ENCODE assay signal across 28 mouse cellular contexts in genomic region chr2:163682344-163682743, GRCm38 (mm10). TPM values are rescaled to one million over a fixed set of nuclear protein-coding genes. Genes with fewer than 3 reads are reported as not detected.
DNase-seq lines count a peak whose midpoint lies in the region; ATAC-seq and TF ChIP-seq lines count a peak whose summit lies in the region.
"Had no signal": no experiment of that assay in that cellular context is flagged by ENCODE, and none has a peak within 500 bp of the region (broad histone marks: within the 10 kb centered on the region; RNA-seq: fewer than 3 reads in every experiment).

No protein-coding gene starts in this region.

- intact Hi-C loops in heart, postnatal 14 days (cut with DNase I): no loop called here

- no peak overlapping the region for H3K4me3 ChIP-seq in heart, embryonic 13.5 days
- no peak overlapping the region for H3K4me3 ChIP-seq in layer of hippocampus, adult 2 months
- no peak overlapping the region for H3K4me3 ChIP-seq in intestine, postnatal 0 days (ENCODE audit: low read depth, low read length)
- no peak overlapping the region for H3K4me3 ChIP-seq in lung, postnatal 0 days (ENCODE audit: low read depth, low read length)
- H3K4me3 ChIP-seq: erythroblast, embryonic 14.5 days; forebrain, embryonic 12.5 days; lung, embryonic 15.5 days; neural tube, embryonic 12.5 days had no signal

- DNase-seq in heart, postnatal 14 days: no peak
- DNase-seq in layer of hippocampus, adult 2 months (ENCODE audit: low spot score in 2 of 2): no peak
- DNase-seq in layer of hippocampus, postnatal 36 days: no peak
- DNase-seq in neural tube, embryonic 10.5 days (ENCODE audit: extremely low spot score, low spot score): no peak
- DNase-seq in lung, postnatal 0 days (ENCODE audit: low spot score): no peak
- DNase-seq: adrenal gland, adult 2 months; adrenal gland, postnatal 36 days; B cell, adult 2 months; cerebellum, adult 2 months; cerebellum, postnatal 14 days; forebrain, postnatal 0 days; gastrocnemius, postnatal 14 days; kidney, adult 9 months; kidney, postnatal 10 days; layer of hippocampus, adult 9-11 months; liver; lung, postnatal 36 days; thymus, postnatal 25 days had no signal

- H3K4me1 ChIP-seq in heart, embryonic 13.5 days: peaks cover 53% of the 10 kb centered on the region
- H3K4me1 ChIP-seq in intestine, postnatal 0 days (replicated peaks; ENCODE audit: control insufficient read depth, insufficient read depth, low read length): peaks cover 6% of the 10 kb centered on the region; the same call in 1 of the 2 replicates
- peaks cover 18% of the 10 kb centered on the region; the same call in 1 of the 2 replicates for H3K4me1 ChIP-seq in lung, postnatal 0 days (ENCODE audit: insufficient read depth, low read depth, low read length)

- no peak for ATAC-seq in heart, embryonic 13.5 days (ENCODE audit: extremely low read depth, insufficient number of reproducible peaks, low FRiP score, low TSS enrichment)
- ATAC-seq in intestine, postnatal 0 days: peak; percentile 61; the same call in 1 of the 2 replicates
- no peak for ATAC-seq in lung, postnatal 0 days
- ATAC-seq: activated CD4-positive, CD25-positive, alpha-beta regulatory T cell, adult 4 months; forebrain, postnatal 0 days; hindbrain, embryonic 16.5 days; midbrain, embryonic 16.5 days had no signal

- no peak for TF ChIP-seq EP300 in lung, postnatal 0 days (IDR thresholded peaks at IDR 0.05)

- H3K4me2 ChIP-seq in heart, embryonic 13.5 days: no peak overlapping the region
- no peak overlapping the region for H3K4me2 ChIP-seq in intestine, postnatal 0 days (replicated peaks; ENCODE audit: low read depth)
- H3K4me2 ChIP-seq in lung, postnatal 0 days (replicated peaks; ENCODE audit: low read depth, low read length): no peak overlapping the region
- H3K4me2 ChIP-seq: forebrain, embryonic 12.5 days; lung, embryonic 15.5 days; midbrain, embryonic 11.5 days; neural tube, embryonic 12.5 days had no signal

- WGBS in heart, embryonic 13.5 days: 79% methylated on average over 2 of the region's 2 CpGs
- 56% methylated on average over 2 of the region's 2 CpGs for WGBS in intestine, postnatal 0 days
- 90% methylated on average over 2 of the region's 2 CpGs for WGBS in lung, postnatal 0 days

- H3K36me3 ChIP-seq in heart, embryonic 13.5 days: 0 out of 2 replicates have a peak, but pooled peaks cover 9% of the 10 kb centered on the region
- H3K36me3 ChIP-seq in intestine, postnatal 0 days (ENCODE audit: control insufficient read depth, insufficient read depth): no peaks in the 10 kb centered on the region
- H3K36me3 ChIP-seq in lung, postnatal 0 days (ENCODE audit: insufficient read depth, low read length): no peaks in the 10 kb centered on the region
- H3K36me3 ChIP-seq: forebrain, embryonic 12.5 days; lung, embryonic 15.5 days; neural tube, embryonic 12.5 days had no signal

- no peak overlapping the region for H3K9ac ChIP-seq in heart, embryonic 13.5 days
- no peak overlapping the region for H3K9ac ChIP-seq in intestine, postnatal 0 days (ENCODE audit: low read depth, low read length)
- no peak overlapping the region for H3K9ac ChIP-seq in lung, postnatal 0 days (replicated peaks; ENCODE audit: low read depth)
- H3K9ac ChIP-seq: forebrain, embryonic 12.5 days; forebrain, postnatal 0 days; lung, embryonic 15.5 days; neural tube, embryonic 12.5 days had no signal

- no peaks in the 10 kb centered on the region for H3K27me3 ChIP-seq in heart, embryonic 13.5 days (replicated peaks)
- no peaks in the 10 kb centered on the region for H3K27me3 ChIP-seq in intestine, postnatal 0 days (replicated peaks; ENCODE audit: control insufficient read depth, insufficient read depth, low read length)
- H3K27me3 ChIP-seq in lung, postnatal 0 days (replicated peaks; ENCODE audit: insufficient read depth, low read length): no peaks in the 10 kb centered on the region
- H3K27me3 ChIP-seq: forebrain, embryonic 12.5 days; lung, embryonic 15.5 days; neural tube, embryonic 12.5 days had no signal

- peak overlapping the region; percentile 58 for H3K27ac ChIP-seq in heart, embryonic 13.5 days (replicated peaks)
- peak overlapping the region; percentile 81; the same call in 1 of the 2 replicates for H3K27ac ChIP-seq in layer of hippocampus, adult 2 months
- no peak overlapping the region for H3K27ac ChIP-seq in intestine, postnatal 0 days (ENCODE audit: low read depth, low read length)
- H3K27ac ChIP-seq in lung, postnatal 0 days (ENCODE audit: low read length): no peak overlapping the region
- H3K27ac ChIP-seq: forebrain, embryonic 12.5 days; lung, embryonic 15.5 days; neural tube, embryonic 12.5 days had no signal

- H3K9me3 ChIP-seq in heart, embryonic 13.5 days: no peaks in the 10 kb centered on the region
- H3K9me3 ChIP-seq in intestine, postnatal 0 days (ENCODE audit: control insufficient read depth): no peaks in the 10 kb centered on the region
- no peaks in the 10 kb centered on the region for H3K9me3 ChIP-seq in lung, postnatal 0 days (ENCODE audit: low read length)
- H3K9me3 ChIP-seq: forebrain, embryonic 12.5 days; lung, embryonic 15.5 days; neural tube, embryonic 12.5 days had no signal

- no peak for TF ChIP-seq CTCF in layer of hippocampus, adult 2 months (conservative IDR thresholded peaks at IDR 0.05)
- no peak for TF ChIP-seq CTCF in intestine, postnatal 0 days (IDR thresholded peaks at IDR 0.05; ENCODE audit: low read depth)
- TF ChIP-seq CTCF in lung, postnatal 0 days (IDR thresholded peaks at IDR 0.05): no peak

RNA-seq across cellular contexts. Expression of gene Pkig, which starts 24.2 kb away (rescaled TPM):
- 233 and 270 TPM in 2 replicates for polyA plus RNA-seq in heart, embryonic 13.5 days (2015; fragmentation: Nextera tagmentation; extraction: Ambion mirVana)
- 100 to 1,000 TPM; 183 to 188 TPM for total RNA-seq in heart, postnatal 14 days (2021)
- total RNA-seq in layer of hippocampus, adult 2 months (2021): 10 to 100 TPM; 93.7 to 93.9 TPM
- 10 to 100 TPM; 86.8 to 92.5 TPM for total RNA-seq in layer of hippocampus, postnatal 36 days (2021)
- 114 and 116 TPM in 2 replicates for polyA plus RNA-seq in intestine, postnatal 0 days (2015; fragmentation: Nextera tagmentation; extraction: Ambion mirVana)
- polyA plus RNA-seq in lung, postnatal 0 days (2015; fragmentation: Nextera tagmentation; extraction: Ambion mirVana): 95.2 and 106 TPM in 2 replicates

RNA-seq across cellular contexts. Expression of gene Serinc3, which starts 37.4 kb away (rescaled TPM):
- polyA plus RNA-seq in heart, embryonic 13.5 days (2015; fragmentation: Nextera tagmentation; extraction: Ambion mirVana): 50.1 and 51.8 TPM in 2 replicates
- 100 to 1,000 TPM; 360 to 363 TPM for total RNA-seq in heart, postnatal 14 days (2021)
- 100 to 1,000 TPM; 198 to 204 TPM for total RNA-seq in layer of hippocampus, adult 2 months (2021)
- total RNA-seq in layer of hippocampus, postnatal 36 days (2021): 100 to 1,000 TPM; 177 to 202 TPM
- polyA plus RNA-seq in intestine, postnatal 0 days (2015; fragmentation: Nextera tagmentation; extraction: Ambion mirVana): 61.3 and 68.5 TPM in 2 replicates
- 96.7 and 106 TPM in 2 replicates for polyA plus RNA-seq in lung, postnatal 0 days (2015; fragmentation: Nextera tagmentation; extraction: Ambion mirVana)

Comparison
In these comparisons a context has a peak if more than half of its experiments do, and no peak if none do; other contexts are left out.
1. H3K27ac ChIP-seq: peak in heart, embryonic 13.5 days (single experiment) and layer of hippocampus, adult 2 months (single experiment); none in intestine, postnatal 0 days (single experiment) and lung, postnatal 0 days (single experiment).